Mouse (Mus musculus): ENCODE data around the gene Bcl6.

Bcl6 gene

GRCm38 (mm10) chr16:23972901-23973300 lies 15.8 kb downstream of the Bcl6 start:
- no peak for DNase-seq (ENCODE audit: low spot score)

- no peak for DNase-seq (ENCODE audit: low spot score)
These were observed 16.4 kb downstream of the Bcl6 start for GRCm38 (mm10) chr16:23972126-23972740.

- no peak for DNase-seq (ENCODE audit: low spot score)
These were observed 18.7 kb downstream of the Bcl6 start for GRCm38 (mm10) chr16:23969919-23970318.

- DNase-seq (ENCODE audit: low spot score), result no peak
These were observed 19.8 kb downstream of the Bcl6 start for GRCm38 (mm10) chr16:23968888-23969287.

GRCm38 (mm10) chr16:23967301-23967700 lies 21.4 kb downstream of the Bcl6 start:
- peak; percentile 12 for DNase-seq (ENCODE audit: low spot score)

- DNase-seq (ENCODE audit: low spot score), result no peak
These were observed 22.6 kb downstream of the Bcl6 start for GRCm38 (mm10) chr16:23966066-23966465.

GRCm38 (mm10) chr16:23964706-23965367 lies 23.8 kb downstream of the Bcl6 start:
- DNase-seq (ENCODE audit: low spot score), result no peak

- DNase-seq (ENCODE audit: low spot score), result no peak
These were observed 24.6 kb downstream of the Bcl6 start for GRCm38 (mm10) chr16:23963896-23964668.

- DNase-seq (ENCODE audit: low spot score), result peak; percentile 37
These were observed 26.3 kb downstream of the Bcl6 start for GRCm38 (mm10) chr16:23962401-23962800.

- DNase-seq (ENCODE audit: low spot score), result no peak
These were observed 29.7 kb downstream of the Bcl6 start for GRCm38 (mm10) chr16:23958938-23959337.

- no peak for DNase-seq (ENCODE audit: low spot score)
These were observed 34.7 kb downstream of the Bcl6 start for GRCm38 (mm10) chr16:23953959-23954260.

GRCm38 (mm10) chr16:23953189-23953958 lies 35.3 kb downstream of the Bcl6 start:
- DNase-seq (ENCODE audit: low spot score), result no peak

GRCm38 (mm10) chr16:23952101-23952727 lies 36.4 kb downstream of the Bcl6 start:
- no peak for DNase-seq (ENCODE audit: low spot score)

- no peak for DNase-seq (ENCODE audit: low spot score)
These were observed 41.0 kb downstream of the Bcl6 start for GRCm38 (mm10) chr16:23947654-23948053.

- no peak for DNase-seq (ENCODE audit: low spot score)
These were observed 43.9 kb downstream of the Bcl6 start for GRCm38 (mm10) chr16:23944801-23945200.

GRCm38 (mm10) chr16:23934397-23934796 lies 54.3 kb downstream of the Bcl6 start:
- DNase-seq (ENCODE audit: low spot score), result no peak

- DNase-seq (ENCODE audit: low spot score), result no peak
These were observed 56.4 kb downstream of the Bcl6 start, which contains the start of gene Rtp2 for GRCm38 (mm10) chr16:23932294-23932693. Gene Rtp2, minus strand, starts transcription at chr16:23932394.

GRCm38 (mm10) chr16:23931275-23931674 lies 57.4 kb downstream of the Bcl6 start:
- no peak for DNase-seq (ENCODE audit: low spot score)

- DNase-seq (ENCODE audit: low spot score), result no peak
These were observed 58.1 kb downstream of the Bcl6 start for GRCm38 (mm10) chr16:23930426-23931073.

GRCm38 (mm10) chr16:23927301-23928114 lies 61.1 kb downstream of the Bcl6 start:
- no peak for DNase-seq (ENCODE audit: low spot score)

GRCm38 (mm10) chr16:23922906-23923305 lies 65.7 kb downstream of the Bcl6 start:
- DNase-seq (ENCODE audit: low spot score), result no peak
